Mouse (Mus musculus) liver, embryonic 13.5 days (tissue): ENCODE measurements around the gene Trim45. TPM values are rescaled to one million over a fixed set of nuclear protein-coding genes. Genes with fewer than 3 reads are reported as not detected.
A peak's percentile ranks its signal among the peaks of the same experiment; 100 is the strongest.

Experiments
- ATAC-seq: fragments of 200-750 bp; cut with Nextera tagmentation; 2 replicates; pipeline ENCODE4 v1.8.0; 2017; ENCODE audit warnings: low read depth, mild to moderate bottlenecking, moderate number of reproducible peaks, moderate library complexity
- DNase-seq: peaks from one replicate; pipeline ENCODE4 v3.0.0; 2022
- H3K27ac ChIP-seq: fragments of 300-500 bp; sonication (generic); 2 replicates; pipeline ENCODE4 v1.5.1; 2015; ENCODE audit warnings: moderate library complexity, mild to moderate bottlenecking, inconsistent platforms
- H3K27me3 ChIP-seq: fragments of 300-500 bp; sonication (generic); 2 replicates; pipeline ENCODE4 v1.6.1; 2015; ENCODE audit warnings: mild to moderate bottlenecking, inconsistent platforms
- H3K36me3 ChIP-seq: fragments of 300-500 bp; sonication (generic); 2 replicates; pipeline ENCODE4 v1.6.1; 2015; ENCODE audit warnings: mild to moderate bottlenecking, inconsistent platforms
- H3K4me1 ChIP-seq: fragments of 300-500 bp; sonication (generic); replicated peaks from 2 replicates; pipeline ENCODE4 v1.6.1; 2015; ENCODE audit warnings: inconsistent platforms
- H3K4me2 ChIP-seq: fragments of 300-500 bp; sonication (generic); 2 replicates; pipeline ENCODE4 v1.6.1; 2015; ENCODE audit warnings: inconsistent platforms, mild to moderate bottlenecking, moderate library complexity
- H3K4me3 ChIP-seq: fragments of 300-500 bp; sonication (generic); replicated peaks from 2 replicates; pipeline ENCODE4 v1.5.1; 2015; ENCODE audit warnings: mild to moderate bottlenecking, inconsistent platforms
- H3K9ac ChIP-seq: fragments of 300-500 bp; sonication (generic); 2 replicates; pipeline ENCODE4 v1.6.1; 2015; ENCODE audit warnings: mild to moderate bottlenecking, inconsistent platforms
- H3K9me3 ChIP-seq: fragments of 300-500 bp; sonication (generic); replicated peaks from 2 replicates; pipeline ENCODE4 v1.6.1; 2016; ENCODE audit warnings: inconsistent platforms
- WGBS: fragments of 180-500 bp; shearing (Covaris S2); methylation state at CpG from one replicate; pipeline ENCODE4 v1.1.7; 2015; ENCODE audit not compliant: insufficient replicate concordance; 5-methylcytosine and 5-hydroxymethylcytosine counted together
- polyA plus RNA-seq: library from polyadenylated mRNA; unstranded; fragments of >200 nt; fragmentation: Nextera tagmentation; extraction: Ambion mirVana; gene quantifications from 2 replicates; pipeline ENCODE4 v1.2.1, GENCODE M21; 2015

Trim45 gene
- polyA plus RNA-seq, 1 experiment from 2014 or later: 0.88 TPM

DNA sequence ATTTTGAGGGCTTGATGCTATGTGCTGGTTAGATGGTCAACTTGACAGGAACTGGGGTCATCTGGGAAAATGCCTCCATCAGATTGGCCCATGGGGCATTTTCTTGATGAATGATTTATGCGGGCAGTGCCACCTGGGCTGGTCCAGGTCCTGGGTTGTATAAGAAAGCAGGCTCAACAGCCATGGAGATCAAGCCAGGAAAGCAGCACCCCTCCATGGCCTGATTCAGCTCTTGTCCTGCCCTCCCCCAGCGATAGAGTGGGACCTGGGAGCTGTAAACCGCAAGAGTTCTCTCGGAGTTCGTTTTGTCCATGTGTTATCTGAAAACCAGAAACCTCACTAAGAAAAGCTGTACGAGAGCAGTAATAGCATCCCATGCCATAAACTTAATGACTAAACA is 13.5 kb downstream of the Trim45 start:
- H3K36me3 ChIP-seq: peaks cover 47% of the 10 kb centered on the region
- no peak overlapping the region for H3K27ac ChIP-seq
- no peak overlapping the region for H3K4me2 ChIP-seq
- no peak overlapping the region for H3K4me3 ChIP-seq
- no peaks in the 10 kb centered on the region for H3K9me3 ChIP-seq
- no peak for ATAC-seq
- no peaks in the 10 kb centered on the region for H3K27me3 ChIP-seq
- WGBS: 76% methylated on average over 6 of the region's 6 CpGs
- H3K9ac ChIP-seq: no peak overlapping the region
- peaks cover 3% of the 10 kb centered on the region; the same call in 1 of the 2 replicates for H3K4me1 ChIP-seq
- DNase-seq: no peak

DNA sequence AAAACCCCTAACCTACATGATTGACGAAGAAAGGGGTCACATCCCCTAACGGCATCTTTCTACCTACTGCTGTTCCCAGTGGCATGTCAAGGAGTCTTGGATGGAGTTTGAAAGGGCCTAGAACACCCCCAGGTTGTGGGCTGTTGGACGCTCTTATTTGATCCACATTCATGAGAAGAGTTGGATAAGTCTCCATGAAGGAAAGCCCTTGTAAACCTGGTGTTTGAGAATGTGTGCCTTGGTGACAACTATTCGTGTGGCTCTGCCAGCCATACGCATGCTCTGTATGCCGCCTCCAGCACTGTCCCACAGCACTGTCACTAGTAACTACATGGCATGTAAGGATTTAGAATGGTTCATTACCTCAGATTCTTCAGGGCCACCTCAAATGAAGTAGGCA is 14.2 kb downstream of the Trim45 start:
- no peak overlapping the region for H3K4me2 ChIP-seq
- H3K27ac ChIP-seq: no peak overlapping the region
- H3K27me3 ChIP-seq: no peaks in the 10 kb centered on the region
- ATAC-seq (no peak), DNase-seq (no peak)
- peaks cover 52% of the 10 kb centered on the region for H3K36me3 ChIP-seq
- H3K9ac ChIP-seq: no peak overlapping the region
- peaks cover 3% of the 10 kb centered on the region; the same call in 1 of the 2 replicates for H3K4me1 ChIP-seq
- WGBS: 82% methylated on average over 6 of the region's 6 CpGs
- no peaks in the 10 kb centered on the region for H3K9me3 ChIP-seq
- no peak overlapping the region for H3K4me3 ChIP-seq

DNA sequence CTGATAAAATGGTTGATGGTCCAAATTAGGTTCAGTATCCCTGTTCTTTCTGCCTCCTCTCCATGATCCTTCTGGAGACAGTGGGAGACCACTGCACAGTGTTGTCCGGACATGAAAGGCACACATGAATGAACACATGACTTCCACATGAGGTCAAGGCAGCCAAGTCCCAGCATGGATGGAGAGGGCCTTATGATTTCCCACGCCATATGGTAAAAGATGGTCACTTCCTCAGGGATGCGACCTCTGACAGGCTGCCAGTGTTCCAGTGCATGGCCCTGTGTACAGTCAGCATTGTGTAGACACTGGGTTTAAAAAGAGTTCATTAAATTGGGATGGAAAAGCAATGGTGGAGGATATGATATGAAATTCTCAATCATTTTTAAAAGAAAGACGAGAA is 16.2 kb downstream of the Trim45 start:
- WGBS: 77% methylated on average over 4 of the region's 4 CpGs

DNA sequence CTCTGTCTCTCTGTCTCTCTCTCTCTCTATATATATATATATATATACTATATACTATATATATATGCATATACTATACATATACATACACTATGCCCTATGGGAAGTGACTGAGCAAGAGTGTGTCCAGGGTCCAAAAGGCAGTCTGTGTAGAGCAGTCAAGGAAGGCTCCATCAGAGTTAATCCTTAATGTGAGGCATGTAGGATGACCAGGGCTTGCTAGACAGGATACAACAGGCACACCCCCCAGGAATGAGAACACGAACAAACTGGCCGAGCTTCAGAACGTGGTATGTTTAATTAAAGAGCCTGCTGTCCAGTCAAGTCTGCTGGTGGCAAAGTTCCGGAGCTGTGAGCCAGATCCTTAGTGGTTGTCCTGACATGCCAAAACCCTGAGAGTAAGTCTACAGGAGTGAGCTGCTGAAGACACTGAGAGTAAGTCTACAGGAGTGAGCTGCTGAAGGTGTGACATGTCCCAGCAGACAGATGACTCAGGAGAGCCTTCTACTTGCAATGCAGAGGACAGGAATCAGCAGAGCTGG is 18.6 kb downstream of the Trim45 start:
- no peak overlapping the region for H3K4me3 ChIP-seq
- no peak overlapping the region for H3K4me2 ChIP-seq
- ATAC-seq: no peak
- no peak overlapping the region for H3K9ac ChIP-seq
- H3K27ac ChIP-seq: no peak overlapping the region
- no peak for DNase-seq
- no peaks in the 10 kb centered on the region for H3K4me1 ChIP-seq
- peaks cover 84% of the 10 kb centered on the region for H3K36me3 ChIP-seq
- WGBS: 83% methylated on average over 4 of the region's 4 CpGs
- no peaks in the 10 kb centered on the region for H3K9me3 ChIP-seq
- H3K27me3 ChIP-seq: no peaks in the 10 kb centered on the region

More for the DNA sequence above, 16.2 kb downstream of the Trim45 start:
- Histone ChIP-seq H3K27me3 (no peaks in the 10 kb centered on the region), H3K4me3 (no peak overlapping the region), H3K9me3 (no peaks in the 10 kb centered on the region), H3K36me3 (peaks cover 63% of the 10 kb centered on the region), H3K4me2 (no peak overlapping the region), H3K27ac (no peak overlapping the region), H3K9ac (no peak overlapping the region), H3K4me1 (no peaks in the 10 kb centered on the region)
- ATAC-seq (no peak), DNase-seq (no peak)

DNA sequence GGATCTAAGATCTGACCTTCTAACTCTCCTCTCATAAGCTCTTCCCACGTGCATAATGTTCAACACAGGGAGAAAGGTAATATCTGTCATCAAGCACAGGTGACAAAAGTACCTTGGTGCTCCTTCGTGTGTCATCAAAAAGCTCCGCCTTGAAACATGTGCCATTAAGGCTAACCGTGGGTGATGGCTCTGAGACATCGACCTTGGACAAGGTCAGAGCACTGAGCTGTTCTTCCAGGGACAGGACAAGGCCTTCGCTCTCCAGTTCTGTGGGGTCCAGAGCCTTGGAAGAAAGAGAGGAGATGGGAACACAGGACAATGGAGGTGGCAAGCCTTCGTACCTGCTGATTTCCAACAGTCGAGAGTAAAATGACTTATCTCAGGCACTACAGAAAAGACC is 25.3 kb downstream of the Trim45 start:
- 88% methylated on average over 8 of the region's 8 CpGs for WGBS
- peaks cover 90% of the 10 kb centered on the region for H3K36me3 ChIP-seq

DNA sequence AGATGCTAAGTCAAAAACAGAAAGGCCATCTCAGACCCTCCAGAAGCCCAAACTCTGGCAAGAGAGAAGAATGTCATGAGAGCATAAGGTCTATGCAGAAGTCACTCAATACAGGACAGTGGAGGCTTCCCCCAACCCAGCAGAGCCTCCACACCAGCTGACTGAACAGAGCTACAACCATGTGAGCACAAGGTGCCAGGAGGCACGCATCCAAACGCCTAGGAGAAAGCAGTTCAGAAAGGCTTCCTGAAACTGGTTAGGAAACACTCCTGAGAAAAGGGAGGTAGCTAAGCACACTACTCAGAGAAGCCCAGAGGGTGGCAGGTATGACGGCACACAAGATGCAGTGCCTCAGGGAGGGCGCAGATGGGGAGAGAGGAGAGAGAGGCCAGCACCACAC is 29.5 kb downstream of the Trim45 start:
- H3K27ac ChIP-seq: no peak overlapping the region
- H3K4me1 ChIP-seq: no peaks in the 10 kb centered on the region
- H3K9me3 ChIP-seq: no peaks in the 10 kb centered on the region
- no peak overlapping the region for H3K4me2 ChIP-seq
- ATAC-seq (no peak), DNase-seq (no peak)
- WGBS: 83% methylated on average over 4 of the region's 4 CpGs
- no peaks in the 10 kb centered on the region for H3K27me3 ChIP-seq
- peaks cover 92% of the 10 kb centered on the region for H3K36me3 ChIP-seq
- no peak overlapping the region for H3K9ac ChIP-seq
- H3K4me3 ChIP-seq: no peak overlapping the region

More for the DNA sequence above, 25.3 kb downstream of the Trim45 start:
- no peak for DNase-seq
- no peak for ATAC-seq
- no peak overlapping the region for H3K4me3 ChIP-seq
- H3K4me2 ChIP-seq: no peak overlapping the region
- no peak overlapping the region for H3K9ac ChIP-seq
- H3K27ac ChIP-seq: no peak overlapping the region
- no peaks in the 10 kb centered on the region for H3K9me3 ChIP-seq
- H3K4me1 ChIP-seq: no peaks in the 10 kb centered on the region
- H3K27me3 ChIP-seq: no peaks in the 10 kb centered on the region

DNA sequence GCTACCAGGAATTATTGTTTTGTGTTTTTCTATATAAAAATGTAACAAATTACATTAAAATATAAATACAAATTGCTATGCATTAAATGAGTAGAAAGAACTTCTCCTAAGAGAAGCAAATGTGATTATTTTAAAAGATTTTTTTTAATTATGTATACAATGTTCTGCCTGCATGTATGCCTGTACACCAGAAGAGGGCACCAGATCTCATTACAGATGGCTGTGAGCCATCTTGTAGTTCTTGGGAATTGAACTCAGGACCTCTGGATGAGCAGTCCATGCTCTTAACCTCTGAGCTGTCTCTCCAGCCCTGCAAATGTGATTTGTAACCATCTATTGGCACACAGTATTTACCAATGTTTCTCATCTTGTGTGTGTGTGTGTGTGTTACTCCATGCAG is 32.6 kb downstream of the Trim45 start:
- no peak overlapping the region for H3K4me3 ChIP-seq
- no peak overlapping the region for H3K4me2 ChIP-seq
- no peak overlapping the region for H3K27ac ChIP-seq
- H3K9ac ChIP-seq: no peak overlapping the region
- ATAC-seq (no peak), DNase-seq (no peak)
- H3K36me3 ChIP-seq: peaks cover 95% of the 10 kb centered on the region
- no peaks in the 10 kb centered on the region for H3K27me3 ChIP-seq
- no peaks in the 10 kb centered on the region for H3K4me1 ChIP-seq
- no peaks in the 10 kb centered on the region for H3K9me3 ChIP-seq

DNA sequence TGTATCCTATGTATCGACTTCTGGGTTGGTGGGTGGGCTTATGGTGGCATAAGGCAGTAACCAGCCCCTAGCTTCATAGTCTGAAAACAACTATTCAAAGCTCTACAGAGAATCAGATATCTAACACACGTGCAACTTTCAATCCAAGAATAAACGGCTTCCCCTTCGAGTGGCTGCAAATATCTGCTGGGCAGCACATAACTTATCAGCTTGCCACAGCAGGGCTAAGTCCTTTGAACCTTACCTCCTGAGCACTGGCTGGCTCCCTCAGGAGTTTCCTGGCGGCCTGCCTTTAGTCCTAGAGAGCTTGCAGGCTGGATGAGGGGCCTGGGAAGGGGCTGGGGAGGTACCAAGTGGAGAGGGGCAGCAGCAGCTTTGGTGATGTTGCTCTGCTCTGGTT is 39.0 kb downstream of the Trim45 start:
- 32% methylated on average over 5 of the region's 5 CpGs for WGBS
- Histone ChIP-seq H3K36me3 (peaks cover 88% of the 10 kb centered on the region), H3K4me3 (no peak overlapping the region), H3K9ac (no peak overlapping the region), H3K9me3 (no peaks in the 10 kb centered on the region), H3K4me2 (no peak overlapping the region), H3K27me3 (no peaks in the 10 kb centered on the region), H3K27ac (0 out of 2 replicates have a peak overlapping the region, but pooled peaks have one; percentile 6), H3K4me1 (peaks cover 10% of the 10 kb centered on the region)
- ATAC-seq (peak; percentile 65; the same call in 1 of the 2 replicates), DNase-seq (peak; percentile 16)

DNA sequence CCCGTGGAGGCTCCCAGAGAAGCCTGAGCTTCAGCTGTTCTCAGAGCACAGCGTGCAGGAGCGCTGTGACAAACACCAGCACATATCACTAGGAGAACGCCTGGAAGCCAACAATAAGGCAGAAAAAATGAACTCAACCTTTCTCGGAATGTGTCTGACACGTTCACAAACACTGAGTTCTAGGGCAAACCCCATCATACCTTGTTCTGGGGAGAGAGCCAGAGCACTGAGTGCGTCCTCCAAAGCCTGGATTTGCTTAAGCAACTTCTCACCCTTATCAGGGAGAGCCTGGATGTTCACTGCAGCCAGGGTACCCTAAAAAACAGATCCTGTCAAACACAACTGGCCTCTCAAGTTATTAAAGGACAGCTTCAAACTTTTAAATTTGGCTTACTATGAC is 39.5 kb downstream of the Trim45 start:
- H3K4me1 ChIP-seq: peaks cover 10% of the 10 kb centered on the region
- no peaks in the 10 kb centered on the region for H3K9me3 ChIP-seq
- no peak overlapping the region for H3K4me2 ChIP-seq
- H3K36me3 ChIP-seq: peaks cover 85% of the 10 kb centered on the region
- 79% methylated on average over 7 of the region's 7 CpGs for WGBS
- ATAC-seq: no peak
- H3K27ac ChIP-seq: peak overlapping the region; percentile 6; the same call in 1 of the 2 replicates
- H3K4me3 ChIP-seq: no peak overlapping the region
- no peaks in the 10 kb centered on the region for H3K27me3 ChIP-seq
- DNase-seq: no peak
- H3K9ac ChIP-seq: no peak overlapping the region

DNA sequence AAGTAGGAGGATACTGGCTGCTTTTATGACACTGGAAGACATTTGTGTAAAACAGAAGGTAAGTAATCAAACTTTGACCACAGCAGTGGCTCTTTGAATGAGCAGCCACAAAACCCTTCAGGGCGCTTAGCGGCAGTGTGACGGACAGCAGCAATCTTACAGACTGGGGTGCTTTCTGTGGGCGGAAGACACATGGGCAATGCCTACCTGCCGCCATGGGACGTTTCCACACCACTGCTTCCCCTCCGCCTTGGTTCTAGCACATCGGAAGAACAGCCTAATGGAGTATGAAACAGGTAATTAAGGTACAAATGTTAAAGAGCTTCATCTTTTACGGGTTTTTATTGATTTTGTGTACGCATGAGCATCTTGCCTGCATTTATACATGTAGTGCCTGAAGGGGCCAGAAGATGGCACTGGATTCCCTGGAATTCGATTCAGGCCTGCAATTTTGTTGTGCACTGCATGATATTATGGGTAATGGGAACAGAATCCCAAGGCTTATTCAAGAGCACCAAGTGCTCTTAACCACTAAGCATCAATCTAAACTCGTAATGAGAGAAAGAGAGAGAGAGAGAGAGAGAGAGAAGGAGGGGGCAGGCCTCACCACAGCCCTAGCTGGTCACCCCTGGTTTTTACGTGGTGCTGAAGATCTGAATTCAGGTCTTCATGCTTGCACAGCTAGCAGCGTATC is 42.0 kb downstream of the Trim45 start:
- H3K4me3 ChIP-seq: no peak overlapping the region
- H3K36me3 ChIP-seq: peaks cover 68% of the 10 kb centered on the region
- H3K27ac ChIP-seq: no peak overlapping the region
- H3K4me2 ChIP-seq: no peak overlapping the region
- ATAC-seq: no peak
- H3K9ac ChIP-seq: no peak overlapping the region
- H3K27me3 ChIP-seq: no peaks in the 10 kb centered on the region
- no peaks in the 10 kb centered on the region for H3K9me3 ChIP-seq
- whole genome bisulfite sequencing: 82% methylated on average over 14 of the region's 14 CpGs
- DNase-seq: no peak
- H3K4me1 ChIP-seq: peaks cover 16% of the 10 kb centered on the region

DNA sequence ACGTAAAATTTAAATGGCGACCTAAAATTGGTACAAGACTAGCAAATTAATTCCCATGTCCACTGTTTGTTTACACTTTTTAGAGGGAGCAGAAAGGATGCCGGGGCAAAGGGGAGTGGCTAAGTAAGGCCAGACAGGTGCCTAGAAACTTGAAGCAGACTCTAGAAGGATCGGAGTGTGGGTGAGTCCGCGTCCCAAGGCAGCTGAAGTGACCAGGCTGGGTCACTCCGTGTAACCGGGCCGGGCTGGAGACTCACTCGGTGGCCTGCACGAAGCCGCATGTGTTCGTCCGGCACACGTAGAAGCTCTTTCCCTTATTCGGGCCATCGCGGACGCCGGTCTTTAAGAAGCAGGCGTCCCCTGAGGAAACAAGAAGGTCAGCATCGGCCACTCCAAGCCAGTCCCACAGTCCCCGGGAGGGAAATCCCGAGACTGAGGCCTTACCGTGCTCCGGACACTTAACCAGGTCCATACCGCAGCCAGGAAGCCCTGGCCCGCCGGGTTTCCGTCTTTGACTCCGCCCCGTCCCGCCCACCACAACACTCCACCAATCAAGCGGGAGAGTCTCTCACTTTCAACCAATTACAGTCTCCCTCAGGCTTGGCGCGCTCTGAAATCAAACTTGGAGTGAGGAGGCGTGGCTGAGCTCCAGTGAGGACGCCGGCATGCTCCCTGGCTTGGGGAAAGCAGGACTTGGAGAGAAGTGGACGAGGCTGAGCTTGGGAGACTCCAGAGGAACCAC is 47.3 kb downstream of the Trim45 start, which contains the start of gene Ttf2:
TSS of gene Ttf2 (minus strand) at position 488 of the 742 bp plus-strand sequence.
- peak within 1 kb of the TSS; percentile 84 for H3K9ac ChIP-seq
- peak within 1 kb of the TSS; percentile 87 for H3K4me2 ChIP-seq
- H3K4me3 ChIP-seq: peak within 1 kb of the TSS; percentile 81
- peak within 1 kb of the TSS; percentile 58 for H3K27ac ChIP-seq
- H3K36me3 ChIP-seq: peaks cover 16% of the 10 kb centered on the region
- H3K4me1 ChIP-seq: peaks cover 12% of the 10 kb centered on the region
- no peaks in the 10 kb centered on the region for H3K9me3 ChIP-seq
- DNase-seq (peak; percentile 86), ATAC-seq (peak; percentile 99)
- WGBS: under 1% methylated on average over 40 of the region's 40 CpGs
- no peaks in the 10 kb centered on the region for H3K27me3 ChIP-seq
